Mouse (Mus musculus) forebrain, embryonic 15.5 days (tissue): ENCODE measurements around the gene Ndufab1. TPM values are rescaled to one million over a fixed set of nuclear protein-coding genes. Genes with fewer than 3 reads are reported as not detected.

Source experiments
- ATAC-seq: fragments of 200-750 bp; cut with Nextera tagmentation; replicated peaks from 2 replicates; pipeline ENCODE4 v1.8.0; 2017; ENCODE audit warnings: mild to moderate bottlenecking, moderate TSS enrichment, moderate library complexity
- H3K27ac ChIP-seq: fragments of 300-500 bp; sonication (generic); replicated peaks from 2 replicates; pipeline ENCODE4 v1.5.1; 2015; ENCODE audit warnings: mild to moderate bottlenecking, inconsistent platforms
- H3K27me3 ChIP-seq: fragments of 300-500 bp; sonication (generic); 2 replicates; pipeline ENCODE4 v1.6.1; 2015; ENCODE audit warnings: inconsistent platforms
- H3K36me3 ChIP-seq: fragments of 300-500 bp; sonication (generic); 2 replicates; pipeline ENCODE4 v1.6.1; 2015; ENCODE audit warnings: mild to moderate bottlenecking, inconsistent platforms
- H3K4me1 ChIP-seq: fragments of 300-500 bp; sonication (generic); 2 replicates; pipeline ENCODE4 v1.6.1; 2015; ENCODE audit warnings: inconsistent platforms
- H3K4me2 ChIP-seq: fragments of 300-500 bp; sonication (generic); replicated peaks from 2 replicates; pipeline ENCODE4 v1.6.1; 2015; ENCODE audit warnings: mild to moderate bottlenecking, inconsistent platforms
- H3K4me3 ChIP-seq: fragments of 300-500 bp; sonication (generic); 2 replicates; pipeline ENCODE4 v1.5.1; 2015; ENCODE audit warnings: mild to moderate bottlenecking, inconsistent platforms
- H3K9ac ChIP-seq: fragments of 300-500 bp; sonication (generic); replicated peaks from 2 replicates; pipeline ENCODE4 v1.6.1; 2015; ENCODE audit warnings: mild to moderate bottlenecking, inconsistent platforms
- H3K9me3 ChIP-seq: fragments of 300-500 bp; sonication (generic); 2 replicates; pipeline ENCODE4 v1.6.1; 2016; ENCODE audit warnings: inconsistent platforms
- WGBS: fragments of 180-500 bp; shearing (Covaris S2); methylation state at CpG from one replicate; pipeline ENCODE4 v1.1.7; 2015; ENCODE audit warnings: mixed read lengths; 5-methylcytosine and 5-hydroxymethylcytosine counted together
- polyA plus RNA-seq: library from polyadenylated mRNA; unstranded; fragments of >200 nt; fragmentation: Nextera tagmentation; extraction: Ambion mirVana; gene quantifications from 2 replicates; pipeline ENCODE4 v1.2.1, GENCODE M21; 2015

The Ndufab1 gene
- 525 and 527 TPM in 2 replicates for polyA plus RNA-seq

GRCm38 (mm10) chr7:122101747-122102244, at the start of gene Ndufab1:
Gene Ndufab1, minus strand, starts transcription at chr7:122101886.
- peaks cover 25% of the 10 kb centered on the region for H3K4me1 ChIP-seq
- no peaks in the 10 kb centered on the region for H3K27me3 ChIP-seq
- under 1% methylated on average over 43 of the region's 43 CpGs for WGBS
- peak within 1 kb of the TSS; percentile 59; the same call in 1 of the 2 replicates for H3K27ac ChIP-seq
- H3K36me3 ChIP-seq = peaks cover 10% of the 10 kb centered on the region; the same call in 1 of the 2 replicates
- ATAC-seq = peak; percentile 99
- no peaks in the 10 kb centered on the region for H3K9me3 ChIP-seq
- peak within 1 kb of the TSS; percentile 56 for H3K4me2 ChIP-seq
- H3K4me3 ChIP-seq = peak within 1 kb of the TSS; percentile 65
- peak within 1 kb of the TSS; percentile 85 for H3K9ac ChIP-seq

- no peak for ATAC-seq
- H3K27me3 ChIP-seq = no peaks in the 10 kb centered on the region
- H3K36me3 ChIP-seq = peaks cover 89% of the 10 kb centered on the region
- no peak overlapping the region for H3K27ac ChIP-seq
- H3K4me2 ChIP-seq = no peak overlapping the region
- H3K9ac ChIP-seq = no peak overlapping the region
- no peaks in the 10 kb centered on the region for H3K9me3 ChIP-seq
- no peaks in the 10 kb centered on the region for H3K4me1 ChIP-seq
- H3K4me3 ChIP-seq = no peak overlapping the region
Observed at GRCm38 (mm10) chr7:122140991-122141390, 39.3 kb upstream of the Ndufab1 start.

GRCm38 (mm10) chr7:122138190-122138589, 36.5 kb upstream of the Ndufab1 start:
- ATAC-seq = no peak
- Histone ChIP-seq H3K27me3 (no peaks in the 10 kb centered on the region), H3K4me2 (no peak overlapping the region), H3K4me1 (peaks cover 10% of the 10 kb centered on the region), H3K4me3 (no peak overlapping the region), H3K27ac (no peak overlapping the region), H3K9ac (no peak overlapping the region), H3K36me3 (peaks cover 76% of the 10 kb centered on the region), H3K9me3 (no peaks in the 10 kb centered on the region)
- 91% methylated on average over 5 of the region's 5 CpGs for WGBS

GRCm38 (mm10) chr7:122137071-122137470, 35.4 kb upstream of the Ndufab1 start:
- peaks cover 14% of the 10 kb centered on the region for H3K4me1 ChIP-seq
- no peak overlapping the region for H3K4me2 ChIP-seq
- H3K9me3 ChIP-seq = no peaks in the 10 kb centered on the region
- ATAC-seq = no peak
- no peak overlapping the region for H3K27ac ChIP-seq
- H3K36me3 ChIP-seq = peaks cover 68% of the 10 kb centered on the region
- H3K4me3 ChIP-seq = no peak overlapping the region
- no peak overlapping the region for H3K9ac ChIP-seq
- no peaks in the 10 kb centered on the region for H3K27me3 ChIP-seq

GRCm38 (mm10) chr7:122135070-122135469, 33.4 kb upstream of the Ndufab1 start:
- Histone ChIP-seq H3K9ac (no peak overlapping the region), H3K27me3 (no peaks in the 10 kb centered on the region), H3K9me3 (no peaks in the 10 kb centered on the region), H3K36me3 (peaks cover 50% of the 10 kb centered on the region), H3K27ac (no peak overlapping the region), H3K4me1 (peaks cover 23% of the 10 kb centered on the region), H3K4me2 (no peak overlapping the region), H3K4me3 (no peak overlapping the region)
- ATAC-seq = no peak
- 74% methylated on average over 10 of the region's 10 CpGs for WGBS

- H3K4me3 ChIP-seq = peak overlapping the region; percentile 89
- WGBS = 18% methylated on average over 8 of the region's 8 CpGs
- no peak; the same call in none of the 2 replicates for ATAC-seq
- H3K27me3 ChIP-seq = no peaks in the 10 kb centered on the region
- peaks cover 23% of the 10 kb centered on the region for H3K4me1 ChIP-seq
- peak overlapping the region; percentile 66 for H3K4me2 ChIP-seq
- peak overlapping the region; percentile 73 for H3K27ac ChIP-seq
- H3K36me3 ChIP-seq = peaks cover 34% of the 10 kb centered on the region
- no peaks in the 10 kb centered on the region for H3K9me3 ChIP-seq
- H3K9ac ChIP-seq = peak overlapping the region; percentile 88
Observed at GRCm38 (mm10) chr7:122133338-122133625, 31.6 kb upstream of the Ndufab1 start.

- peaks cover 23% of the 10 kb centered on the region for H3K4me1 ChIP-seq
- H3K4me3 ChIP-seq = peak within 1 kb of the TSS; percentile 89
- peak within 1 kb of the TSS; percentile 88 for H3K9ac ChIP-seq
- H3K9me3 ChIP-seq = no peaks in the 10 kb centered on the region
- peak within 1 kb of the TSS; percentile 84 for H3K4me2 ChIP-seq
- WGBS = 0% methylated on average over 54 of the region's 54 CpGs
- H3K27ac ChIP-seq = peak within 1 kb of the TSS; percentile 73
- peak; percentile 98 for ATAC-seq
- peaks cover 34% of the 10 kb centered on the region for H3K36me3 ChIP-seq
- no peaks in the 10 kb centered on the region for H3K27me3 ChIP-seq
Observed at GRCm38 (mm10) chr7:122132497-122133337, 31.0 kb upstream of the Ndufab1 start, which contains the start of the genes Palb2 and Dctn5. Gene Palb2, minus strand, starts transcription at chr7:122132985. Gene Dctn5, plus strand, starts transcription at chr7:122133041.

- Histone ChIP-seq H3K4me3 (peak overlapping the region; percentile 89), H3K4me2 (peak overlapping the region; percentile 84), H3K27me3 (no peaks in the 10 kb centered on the region), H3K27ac (no peak overlapping the region), H3K4me1 (peaks cover 23% of the 10 kb centered on the region), H3K9ac (peak overlapping the region; percentile 88; the same call in 1 of the 2 replicates), H3K36me3 (peaks cover 32% of the 10 kb centered on the region), H3K9me3 (no peaks in the 10 kb centered on the region)
- ATAC-seq = no peak
Observed at GRCm38 (mm10) chr7:122131834-122132233, 30.1 kb upstream of the Ndufab1 start.

GRCm38 (mm10) chr7:122126946-122127345, 25.3 kb upstream of the Ndufab1 start:
- Histone ChIP-seq H3K9me3 (no peaks in the 10 kb centered on the region), H3K27me3 (no peaks in the 10 kb centered on the region), H3K4me2 (no peak overlapping the region), H3K4me1 (peaks cover 8% of the 10 kb centered on the region), H3K27ac (no peak overlapping the region), H3K9ac (no peak overlapping the region), H3K36me3 (peaks cover 15% of the 10 kb centered on the region), H3K4me3 (no peak overlapping the region)
- 94% methylated on average over 11 of the region's 11 CpGs for WGBS
- no peak for ATAC-seq

GRCm38 (mm10) chr7:122125636-122126035, 23.9 kb upstream of the Ndufab1 start:
- Histone ChIP-seq H3K27ac (no peak overlapping the region), H3K9ac (no peak overlapping the region), H3K4me1 (no peaks in the 10 kb centered on the region), H3K9me3 (no peaks in the 10 kb centered on the region), H3K36me3 (peaks cover 19% of the 10 kb centered on the region), H3K27me3 (no peaks in the 10 kb centered on the region), H3K4me2 (no peak overlapping the region), H3K4me3 (no peak overlapping the region)
- 77% methylated on average over 8 of the region's 8 CpGs for WGBS
- no peak for ATAC-seq

- peaks cover 24% of the 10 kb centered on the region for H3K36me3 ChIP-seq
- no peaks in the 10 kb centered on the region for H3K9me3 ChIP-seq
- ATAC-seq = no peak
- no peaks in the 10 kb centered on the region for H3K4me1 ChIP-seq
- no peak overlapping the region for H3K27ac ChIP-seq
- no peak overlapping the region for H3K4me2 ChIP-seq
- 90% methylated on average over 4 of the region's 4 CpGs for WGBS
- no peaks in the 10 kb centered on the region for H3K27me3 ChIP-seq
- no peak overlapping the region for H3K9ac ChIP-seq
- H3K4me3 ChIP-seq = no peak overlapping the region
Observed at GRCm38 (mm10) chr7:122123518-122123917, 21.8 kb upstream of the Ndufab1 start.

- ATAC-seq = no peak
- Histone ChIP-seq H3K9me3 (no peaks in the 10 kb centered on the region), H3K4me3 (no peak overlapping the region), H3K9ac (no peak overlapping the region), H3K27me3 (no peaks in the 10 kb centered on the region), H3K36me3 (peaks cover 10% of the 10 kb centered on the region), H3K27ac (no peak overlapping the region), H3K4me2 (no peak overlapping the region), H3K4me1 (no peaks in the 10 kb centered on the region)
- WGBS = 97% methylated on average over 6 of the region's 6 CpGs
Observed at GRCm38 (mm10) chr7:122108206-122108605, 6.5 kb upstream of the Ndufab1 start.
